Mouse (Mus musculus): Measurements from ENCODE around the gene Ina.

Gene Ina

DNA sequence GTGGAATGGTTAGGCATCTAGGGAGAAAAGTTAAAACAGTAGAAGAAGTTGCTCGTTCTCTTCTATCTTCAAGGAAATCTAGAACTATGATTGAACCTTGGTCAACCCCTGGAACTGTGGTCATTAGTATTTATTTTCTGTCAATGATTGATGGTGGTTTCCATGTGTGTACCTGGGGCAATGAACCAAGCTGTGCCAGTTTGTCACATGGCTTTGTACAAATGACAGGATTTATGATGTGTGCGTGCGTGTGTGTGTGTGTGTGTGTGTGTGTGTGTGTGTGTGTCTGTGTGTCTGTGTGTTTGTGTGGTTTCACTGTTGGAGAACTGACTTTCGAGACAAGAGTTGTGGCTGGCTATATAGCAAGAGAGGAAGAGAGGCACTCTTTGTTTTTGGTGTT lies 39.0 kb downstream of the Ina start:
- DNase-seq (ENCODE audit: low read depth, low spot score) = no peak

DNA sequence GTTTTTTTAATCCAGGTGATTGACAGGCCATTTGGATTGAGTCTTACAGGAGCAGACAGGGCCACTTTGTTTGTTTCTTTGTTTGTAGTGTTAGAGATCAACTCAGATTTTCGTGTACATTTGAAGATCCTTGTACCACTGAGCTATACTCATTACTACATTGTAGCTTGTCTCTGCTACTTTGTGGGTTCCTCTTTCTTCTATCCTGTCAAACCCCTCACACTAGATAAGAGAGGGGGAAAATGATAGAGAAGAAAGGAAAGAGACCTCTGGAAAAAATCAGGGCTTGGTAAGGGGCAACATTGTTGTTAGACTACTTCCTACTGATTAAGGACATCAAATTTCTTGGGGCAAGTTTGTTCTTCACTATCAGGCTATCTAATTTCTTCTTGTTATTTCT lies 43.2 kb downstream of the Ina start:
- DNase-seq (ENCODE audit: low read depth, low spot score) = no peak

DNA sequence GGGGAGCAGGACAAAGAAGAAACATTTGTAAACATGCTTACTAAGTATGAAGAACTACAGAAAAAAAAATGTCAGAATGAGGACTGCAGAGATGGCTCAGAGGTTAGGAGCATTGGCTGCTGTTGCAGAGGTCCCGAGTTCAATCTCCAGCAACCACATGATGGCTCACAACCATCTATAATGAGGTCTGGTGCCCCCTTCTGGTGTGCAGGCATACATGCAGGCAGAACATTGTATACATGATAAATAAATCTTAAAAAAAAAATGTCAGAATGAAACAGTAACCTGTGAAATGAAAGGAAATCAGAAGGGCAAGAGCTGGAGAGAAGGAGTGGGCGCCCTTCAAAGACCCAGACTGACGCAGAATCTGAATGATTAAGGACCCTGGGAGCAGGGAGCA lies 51.4 kb downstream of the Ina start:
- DNase-seq (ENCODE audit: low read depth, low spot score) = no peak

DNA sequence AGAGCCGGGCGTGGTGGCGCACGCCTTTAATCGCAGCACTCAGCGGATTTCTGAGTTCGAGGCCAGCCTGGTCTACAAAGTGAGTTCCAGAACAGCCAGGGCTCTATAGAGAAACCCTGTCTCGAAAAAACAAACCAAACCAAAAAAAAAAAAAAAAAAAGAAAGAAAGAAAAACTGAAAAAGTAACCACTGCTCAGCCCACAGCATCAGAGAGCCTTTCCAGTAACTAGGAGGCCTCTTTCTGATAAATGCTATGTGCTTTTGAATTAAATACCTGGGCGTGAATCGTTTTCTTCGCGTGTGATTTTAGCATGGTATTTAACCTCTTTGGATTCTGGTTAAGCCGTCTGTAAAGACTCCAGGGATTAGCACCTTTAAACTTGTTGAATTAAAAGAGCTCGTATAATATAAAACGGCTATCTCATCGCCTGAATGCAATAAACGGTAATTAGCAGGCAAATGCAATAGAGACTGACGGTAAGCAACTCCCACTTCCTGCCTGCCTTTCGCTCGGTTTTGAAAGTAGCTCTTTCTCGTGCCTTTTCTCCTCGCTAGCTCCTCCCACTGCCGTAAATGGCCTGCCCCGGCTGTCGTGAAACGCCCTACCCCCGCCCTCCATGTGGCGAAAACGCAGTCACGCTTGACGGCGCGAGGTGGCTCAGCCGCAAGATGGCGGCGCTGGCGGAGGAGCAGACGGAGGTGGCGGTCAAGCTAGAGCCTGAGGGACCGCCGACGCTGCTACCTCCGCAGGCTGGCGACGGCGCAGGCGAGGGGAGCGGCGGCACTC lies 52.8 kb downstream of the Ina start, which contains the start of gene Taf5:
Gene Taf5, plus strand, starts transcription at position 651 of the 787 bp plus-strand sequence.
- peak; percentile 95 for DNase-seq (ENCODE audit: low read depth, low spot score)

DNA sequence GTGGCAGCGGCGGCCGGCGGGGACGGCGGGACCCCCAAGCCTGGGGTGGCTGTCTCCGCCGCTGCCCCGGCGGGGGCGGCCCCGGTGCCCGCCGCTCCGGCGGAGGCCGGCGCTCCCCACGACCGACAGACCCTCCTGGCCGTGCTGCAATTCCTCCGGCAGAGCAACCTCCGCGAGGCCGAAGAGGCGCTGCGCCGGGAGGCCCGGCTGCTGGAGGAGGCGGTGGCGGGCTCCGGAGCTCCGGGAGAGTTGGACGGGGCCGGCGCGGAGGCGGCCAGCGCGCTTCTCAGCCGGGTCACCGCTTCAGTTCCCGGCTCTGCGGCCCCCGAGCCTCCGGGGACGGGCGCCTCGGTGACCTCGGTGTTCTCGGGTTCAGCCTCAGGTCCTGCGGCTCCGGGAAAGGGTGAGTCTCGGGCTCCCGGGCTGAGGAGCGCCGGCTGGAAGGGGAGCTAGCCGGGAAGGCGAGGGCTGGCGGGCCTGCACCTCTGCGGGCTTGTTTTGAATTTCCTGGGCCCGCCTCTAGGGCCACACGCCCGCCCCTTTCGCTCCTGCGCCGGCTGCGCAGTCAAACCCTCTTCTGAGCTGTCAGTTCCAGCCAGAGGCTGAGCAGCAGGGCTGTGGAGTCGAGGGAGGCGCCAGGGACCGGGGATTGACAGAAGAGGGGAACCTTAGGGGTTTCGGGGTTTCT lies 53.6 kb downstream of the Ina start:
- peak; percentile 68 for DNase-seq (ENCODE audit: low read depth, low spot score)
